Comparison of ENCODE assay signal across 21 mouse cellular contexts in the genomic region with DNA sequence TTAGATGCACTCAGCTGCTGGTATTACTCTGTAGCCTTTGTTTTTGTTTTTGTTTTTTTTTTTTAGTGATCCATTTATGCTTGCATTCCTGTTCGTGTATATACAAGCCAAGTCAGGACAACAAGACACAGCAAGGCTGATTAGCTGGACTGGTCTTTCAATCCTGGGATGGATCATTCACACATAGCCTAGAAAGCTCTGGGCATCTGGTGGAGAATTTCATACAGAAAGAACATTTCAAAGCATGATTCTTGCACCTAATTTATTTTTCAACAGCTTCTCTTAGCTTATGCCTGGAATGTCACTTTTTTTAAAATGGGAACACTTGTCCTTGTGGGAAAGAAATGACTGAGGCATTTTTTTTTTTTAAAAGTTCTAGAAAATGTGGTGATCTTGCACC.
A peak's percentile ranks its signal among the peaks of the same experiment; 100 is the strongest.
DNase-seq lines count a peak whose midpoint lies in the region; ATAC-seq and TF ChIP-seq lines count a peak whose summit lies in the region.
"Had no signal": no experiment of that assay in that cellular context is flagged by ENCODE, and none has a peak within 500 bp of the region (broad histone marks: within the 10 kb centered on the region; RNA-seq: fewer than 3 reads in every experiment).

No protein-coding gene starts in this region.

- no peak overlapping the region for H3K9ac ChIP-seq in forebrain, embryonic 14.5 days (ENCODE audit: low read length)
- H3K9ac ChIP-seq in lung, embryonic 15.5 days, result no peak overlapping the region
- H3K9ac ChIP-seq: embryonic facial prominence, embryonic 13.5 days; heart, embryonic 15.5 days; hindbrain, embryonic 13.5 days had no signal

- no peaks in the 10 kb centered on the region for H3K9me3 ChIP-seq in forebrain, embryonic 14.5 days (replicated peaks; ENCODE audit: control insufficient read depth, low read length)
- H3K9me3 ChIP-seq in forebrain, embryonic 10.5 days, result no peaks in the 10 kb centered on the region
- H3K9me3 ChIP-seq in lung, embryonic 15.5 days, result no peaks in the 10 kb centered on the region
- H3K9me3 ChIP-seq: embryonic facial prominence, embryonic 13.5 days; G1E; heart, embryonic 15.5 days; hindbrain, embryonic 13.5 days had no signal

- no peak for ATAC-seq in forebrain, embryonic 14.5 days
- ATAC-seq in lung, embryonic 15.5 days (ENCODE audit: borderline replicate concordance, extremely low read depth, low FRiP score, low TSS enrichment), result peak; percentile 61; the same call in 1 of the 2 replicates
- ATAC-seq: CD4-positive, CD25-positive, alpha-beta regulatory T cell, adult 4 months; forebrain, embryonic 16.5 days had no signal

- H3K4me2 ChIP-seq in forebrain, embryonic 14.5 days (ENCODE audit: low read length), result no peak overlapping the region
- no peak overlapping the region for H3K4me2 ChIP-seq in lung, embryonic 15.5 days
- H3K4me2 ChIP-seq: embryonic facial prominence, embryonic 13.5 days; hindbrain, embryonic 13.5 days had no signal

- H3K4me1 ChIP-seq in forebrain, embryonic 14.5 days (ENCODE audit: control insufficient read depth, insufficient read depth, low read length), result peaks cover 17% of the 10 kb centered on the region
- peaks cover 21% of the 10 kb centered on the region for H3K4me1 ChIP-seq in forebrain, embryonic 10.5 days
- peaks cover 32% of the 10 kb centered on the region for H3K4me1 ChIP-seq in lung, embryonic 15.5 days
- peaks cover 3% of the 10 kb centered on the region; the same call in 1 of the 2 replicates for H3K4me1 ChIP-seq in lung, adult 2 months (ENCODE audit: control insufficient read depth, insufficient read depth, low read length)
- H3K4me1 ChIP-seq: embryonic facial prominence, embryonic 13.5 days had no signal

- H3K27me3 ChIP-seq in forebrain, embryonic 14.5 days (replicated peaks; ENCODE audit: control insufficient read depth, insufficient read depth, low read length), result no peaks in the 10 kb centered on the region
- H3K27me3 ChIP-seq in forebrain, embryonic 10.5 days (ENCODE audit: poor library complexity, severe bottlenecking), result no peaks in the 10 kb centered on the region
- no peaks in the 10 kb centered on the region for H3K27me3 ChIP-seq in lung, embryonic 15.5 days
- H3K27me3 ChIP-seq: embryonic facial prominence, embryonic 13.5 days; heart, embryonic 15.5 days; hindbrain, embryonic 13.5 days had no signal

- H3K4me3 ChIP-seq in forebrain, embryonic 14.5 days (ENCODE audit: low read depth, low read length), result no peak overlapping the region
- no peak overlapping the region for H3K4me3 ChIP-seq in forebrain, embryonic 10.5 days
- H3K4me3 ChIP-seq in lung, embryonic 15.5 days, result no peak overlapping the region
- H3K4me3 ChIP-seq in lung, adult 2 months (replicated peaks; ENCODE audit: extremely low read depth, low read depth, low read length), result no peak overlapping the region
- H3K4me3 ChIP-seq: embryonic facial prominence, embryonic 13.5 days; heart, adult 2 months; heart, embryonic 15.5 days; hindbrain, embryonic 13.5 days had no signal

- no peak for TF ChIP-seq CTCF in lung, adult 2 months (IDR thresholded peaks at IDR 0.05; ENCODE audit: insufficient read depth, low read length)

- intact Hi-C loops in gastrocnemius, postnatal 14 days (cut with DNase I; ENCODE audit: low total_unique reads), result no loop called here

- H3K27ac ChIP-seq in forebrain, embryonic 14.5 days (ENCODE audit: low read depth, low read length), result 0 out of 2 replicates have a peak overlapping the region, but pooled peaks have one; percentile 39
- no peak overlapping the region for H3K27ac ChIP-seq in forebrain, embryonic 10.5 days
- no peak overlapping the region for H3K27ac ChIP-seq in lung, embryonic 15.5 days
- H3K27ac ChIP-seq: embryonic facial prominence, embryonic 13.5 days; heart, adult 2 months; heart, embryonic 15.5 days; hindbrain, embryonic 13.5 days had no signal

- no peaks in the 10 kb centered on the region for H3K36me3 ChIP-seq in forebrain, embryonic 14.5 days (ENCODE audit: control insufficient read depth, insufficient read depth, low read length)
- H3K36me3 ChIP-seq in forebrain, embryonic 10.5 days (replicated peaks), result no peaks in the 10 kb centered on the region
- no peaks in the 10 kb centered on the region for H3K36me3 ChIP-seq in lung, embryonic 15.5 days
- H3K36me3 ChIP-seq: embryonic facial prominence, embryonic 13.5 days; G1E; heart, embryonic 15.5 days; hindbrain, embryonic 13.5 days had no signal

- WGBS in forebrain, embryonic 14.5 days, result 55% methylated on average over 1 of the region's 1 CpGs
- WGBS in forebrain, embryonic 10.5 days, result 89% methylated on average over 1 of the region's 1 CpGs
- 17% methylated on average over 1 of the region's 1 CpGs for WGBS in lung, embryonic 15.5 days
- 50% methylated on average over 1 of the region's 1 CpGs for WGBS in lung, adult 2 months

- DNase-seq in forebrain, embryonic 14.5 days (ENCODE audit: low spot score), result no peak
- no peak for DNase-seq in forebrain, embryonic 10.5 days (ENCODE audit: extremely low spot score, low spot score)
- DNase-seq in lung, adult 2 months, result no peak
- DNase-seq in lung, postnatal 10 days, result peak; percentile 41
- DNase-seq in thymus, postnatal 4 days, result no peak
- no peak for DNase-seq in gastrocnemius, postnatal 14 days
- DNase-seq: adrenal gland, postnatal 10 days; B cell, adult 2 months; cerebellum, adult 18-20 months; cerebellum, adult 9-11 months; cerebellum, postnatal 36 days; gastrocnemius, postnatal 10 days; heart, adult 2 months; heart, postnatal 14 days had no signal

- no peak for TF ChIP-seq POLR2A in lung, adult 2 months (IDR thresholded peaks at IDR 0.05; ENCODE audit: borderline replicate concordance, extremely low read depth, low read depth, low read length)
